Mouse (Mus musculus): ENCODE data around the gene Tmem200b.

Gene Tmem200b

DNA sequence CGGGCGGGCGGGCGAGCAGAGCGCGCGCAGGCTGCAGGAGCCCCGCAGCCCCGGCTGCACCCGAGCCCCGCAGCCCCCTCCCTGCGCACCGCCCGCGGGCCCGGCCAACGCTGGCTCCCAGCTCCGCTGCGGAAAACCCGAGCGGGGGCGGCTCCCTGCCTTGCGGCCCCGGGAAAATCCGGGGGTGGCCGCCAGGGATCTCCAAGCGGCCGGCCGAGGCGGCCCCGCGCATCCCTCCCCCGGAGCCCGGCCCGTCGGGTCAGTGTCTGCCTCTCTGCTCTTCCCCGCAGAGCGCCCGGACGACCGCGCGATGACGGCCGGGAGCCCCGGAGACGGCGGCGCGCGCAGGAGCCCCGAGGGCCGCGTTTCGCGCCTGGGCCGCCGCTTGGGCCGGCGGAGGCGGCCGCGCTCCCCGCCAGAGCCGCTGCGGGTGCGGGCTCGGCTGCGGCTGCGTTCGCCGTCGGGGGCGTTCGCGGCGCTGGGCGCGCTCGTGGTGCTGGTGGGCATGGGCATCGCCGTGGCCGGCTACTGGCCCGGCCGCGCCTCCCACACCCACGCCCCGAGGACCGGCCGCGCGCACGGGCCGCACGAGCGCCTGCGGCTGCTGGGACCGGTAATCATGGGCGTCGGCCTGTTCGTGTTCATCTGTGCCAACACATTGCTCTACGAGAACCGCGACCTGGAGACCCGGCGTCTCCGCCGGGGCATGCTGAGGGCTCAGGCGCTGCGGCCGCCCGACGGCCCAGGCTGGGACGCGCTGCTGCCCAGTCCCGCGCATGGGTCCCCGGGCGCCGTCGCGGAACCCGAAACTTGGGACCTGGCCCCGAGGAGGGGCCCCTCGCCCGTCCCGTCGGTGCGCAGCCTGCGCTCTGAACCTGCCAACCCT, at the start of gene Tmem200b:
Tmem200b (plus strand) TSS at position 311 of the 886 bp plus-strand sequence.
- DNase-seq, result peak; percentile 42

DNA sequence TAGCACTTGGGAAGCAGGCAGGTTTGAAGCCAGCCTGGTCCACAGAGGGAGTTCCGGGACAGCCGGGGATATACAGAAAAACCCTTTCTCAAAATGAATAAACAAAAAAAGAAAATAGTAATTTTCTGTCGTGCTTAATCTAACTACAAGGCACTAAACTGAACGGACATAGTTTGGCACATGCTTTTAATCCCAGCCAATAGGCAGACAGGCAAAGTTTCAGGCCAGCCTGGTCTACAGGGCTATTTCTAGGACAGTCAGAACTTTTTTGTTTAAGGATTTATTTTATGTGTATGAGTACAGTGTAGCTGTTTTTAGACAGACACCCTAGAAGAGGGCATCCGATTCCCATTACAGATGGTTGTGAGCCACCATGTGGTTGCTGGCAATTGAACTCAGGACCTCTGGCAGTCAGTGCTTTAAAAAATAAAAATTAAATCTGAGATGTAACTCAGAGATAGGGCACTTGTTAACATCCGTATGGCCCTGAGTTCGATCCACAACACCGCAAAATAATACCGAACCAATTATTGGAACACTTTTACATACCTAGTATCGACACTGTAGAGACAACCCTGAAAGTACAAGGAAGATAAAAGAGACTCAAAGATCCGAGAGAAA, 48.8 kb upstream of the Tmem200b start:
- DNase-seq, result no peak

- DNase-seq, result peak; percentile 93
Measured at GRCm38 (mm10) chr4:131873293-131874168, 48.0 kb upstream of the Tmem200b start, which contains the start of gene Srsf4. Gene Srsf4 (plus strand): TSS chr4:131873617.

GRCm38 (mm10) chr4:131874169-131874536, 47.4 kb upstream of the Tmem200b start:
- DNase-seq, result no peak

DNA sequence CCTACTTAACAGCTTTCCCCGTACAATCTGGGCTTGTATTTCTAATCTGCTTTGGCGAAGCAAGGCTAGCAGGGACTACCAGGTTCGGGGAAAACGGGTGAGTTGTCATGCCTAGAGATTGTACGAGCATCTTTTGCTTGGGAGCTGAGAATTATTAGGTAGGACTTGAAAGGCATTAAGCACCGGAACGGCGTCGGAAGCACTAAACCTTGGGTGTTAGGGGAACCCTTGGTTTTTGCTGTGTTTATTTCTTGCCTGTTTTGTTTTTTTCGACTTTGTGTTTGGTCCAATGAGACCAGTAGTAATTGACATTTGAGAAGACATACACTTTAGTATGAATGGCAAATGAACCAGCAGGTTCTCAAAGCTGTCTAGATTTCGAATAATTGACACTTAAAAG, 47.0 kb upstream of the Tmem200b start:
- no peak for DNase-seq

DNA sequence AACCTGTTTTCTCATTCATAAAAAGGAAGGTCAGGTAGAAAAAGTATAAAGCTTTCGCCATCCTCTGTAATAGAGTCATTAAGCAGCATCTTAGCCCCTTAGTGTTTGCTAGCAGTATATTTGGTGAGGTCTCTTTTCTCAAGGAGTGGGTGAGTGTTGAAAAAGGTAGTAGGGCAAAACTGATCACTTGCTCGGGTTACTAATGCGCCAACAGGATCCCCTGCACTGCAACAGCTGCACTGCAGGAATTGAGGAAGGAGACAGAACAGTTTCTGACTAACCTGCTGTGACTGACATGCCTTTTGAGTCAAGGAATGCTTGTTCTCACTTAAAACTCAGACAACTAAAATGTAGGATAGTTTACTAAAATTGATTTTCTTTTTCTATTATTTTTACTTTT, 46.3 kb upstream of the Tmem200b start:
- no peak for DNase-seq

DNA sequence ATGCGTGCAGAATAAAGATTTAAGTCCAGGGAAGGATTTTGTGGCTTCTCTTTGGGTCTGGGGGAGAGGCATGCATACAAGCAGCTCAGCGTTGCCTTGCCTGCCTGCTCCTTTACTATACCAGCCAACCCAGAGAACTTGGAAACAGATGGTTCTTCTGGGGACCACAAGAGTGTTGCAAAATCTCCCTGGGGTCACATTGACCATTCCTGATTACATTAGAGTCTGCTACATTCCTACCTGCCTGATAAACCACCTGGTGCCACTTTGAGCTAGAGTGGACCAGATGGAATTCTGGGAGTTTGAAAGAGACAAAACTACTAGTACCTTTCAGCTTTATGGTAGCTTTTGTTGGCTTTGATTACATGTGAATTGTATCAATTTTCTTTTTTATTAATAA, 44.7 kb upstream of the Tmem200b start:
- DNase-seq, result no peak

DNA sequence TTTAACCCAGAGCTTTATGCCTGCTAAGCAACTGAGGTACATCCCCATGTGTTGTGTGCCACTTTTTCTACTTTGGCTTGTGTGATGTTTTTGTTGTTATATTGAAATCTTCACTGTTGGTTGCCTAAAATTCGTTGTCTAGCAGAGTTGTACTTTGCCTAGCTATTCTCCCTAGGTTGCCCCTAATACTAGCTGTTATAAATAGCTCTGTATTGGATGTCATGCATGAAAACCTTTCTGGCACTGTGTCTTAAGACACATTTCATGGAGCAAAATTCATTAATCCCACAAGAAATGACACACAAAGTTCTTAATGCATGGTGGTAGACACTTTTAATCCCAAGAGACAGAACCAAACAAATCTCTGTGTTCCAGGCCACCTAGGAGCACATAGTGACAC, 41.9 kb upstream of the Tmem200b start:
- DNase-seq, result no peak

DNA sequence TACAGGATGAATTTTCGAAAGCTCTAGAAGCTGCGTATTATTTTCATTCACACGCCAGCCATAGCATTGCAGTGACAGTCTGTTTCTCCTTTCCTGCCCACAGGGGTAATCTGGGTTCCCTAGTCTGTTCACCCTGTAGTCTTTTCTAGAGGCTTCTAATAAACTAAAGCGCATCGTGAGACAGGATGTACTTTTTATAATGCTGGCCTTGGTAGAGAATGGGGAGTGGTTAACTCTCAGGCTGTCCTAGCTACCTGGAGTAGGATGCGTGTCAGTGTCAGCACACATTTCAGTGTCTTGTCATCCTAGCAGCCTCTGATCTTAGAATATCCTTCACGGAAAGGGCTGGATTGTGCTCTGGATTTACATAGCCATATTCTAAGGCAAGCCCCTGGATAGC, 40.3 kb upstream of the Tmem200b start:
- no peak for DNase-seq

DNA sequence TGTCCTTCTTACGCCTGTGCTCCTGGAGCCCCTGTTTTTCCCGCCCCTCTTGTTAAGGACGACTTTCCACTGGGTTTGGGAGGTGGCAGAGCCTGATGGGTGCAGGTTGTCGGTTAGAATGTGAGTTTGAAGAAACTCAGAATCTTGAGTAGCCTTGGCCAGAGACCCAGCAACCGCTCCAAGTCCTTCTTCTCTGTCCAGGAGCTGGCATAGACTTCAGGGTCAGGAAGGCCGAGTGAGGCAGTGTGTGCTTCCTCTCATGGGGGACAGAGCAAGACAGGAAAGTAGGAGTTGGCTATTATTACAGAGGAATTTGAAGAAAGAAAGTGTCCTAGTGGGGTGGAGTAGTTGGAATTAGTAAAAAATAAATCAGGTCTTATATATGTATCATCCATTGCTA, 38.0 kb upstream of the Tmem200b start:
- DNase-seq, result no peak

DNA sequence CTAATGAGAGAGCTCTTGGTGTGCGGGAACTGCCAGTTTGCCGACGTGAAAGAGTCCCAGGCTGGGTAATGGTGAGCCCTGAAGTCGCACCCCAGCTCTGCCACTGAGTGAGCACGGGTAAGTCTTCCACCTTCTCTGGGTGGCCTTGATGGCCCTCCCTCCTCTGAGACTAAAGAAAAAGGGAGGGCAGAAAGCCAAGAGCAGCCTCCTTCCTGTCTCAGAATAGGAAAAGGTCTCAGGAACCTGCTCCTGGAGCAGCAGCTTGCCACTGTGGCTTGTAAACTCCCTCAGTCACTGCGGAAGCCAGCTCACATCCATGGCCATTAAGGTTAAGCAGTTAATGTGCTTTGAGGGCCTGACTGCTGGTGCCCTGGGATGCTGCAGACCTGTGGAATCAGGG, 36.2 kb upstream of the Tmem200b start:
- no peak for DNase-seq

DNA sequence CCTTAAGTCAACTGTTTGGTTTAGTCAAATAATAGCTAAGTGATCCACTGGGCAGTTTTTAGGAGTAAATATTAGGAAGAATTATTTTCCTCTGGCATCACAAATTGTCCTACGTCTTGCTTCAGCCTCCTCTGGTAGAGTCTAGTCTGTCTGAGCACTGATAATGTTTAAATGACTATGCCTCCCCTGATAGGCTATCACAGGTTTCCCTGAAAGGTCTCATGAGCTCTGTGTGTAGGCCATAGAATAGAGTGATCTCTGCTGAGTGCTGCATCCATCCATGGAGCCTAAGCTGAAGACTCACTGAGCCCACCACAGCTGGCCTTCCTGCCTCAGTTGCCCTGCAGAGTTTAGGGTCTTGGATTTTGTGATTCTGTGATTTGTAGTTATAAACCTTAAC, 33.0 kb upstream of the Tmem200b start:
- no peak for DNase-seq

DNA sequence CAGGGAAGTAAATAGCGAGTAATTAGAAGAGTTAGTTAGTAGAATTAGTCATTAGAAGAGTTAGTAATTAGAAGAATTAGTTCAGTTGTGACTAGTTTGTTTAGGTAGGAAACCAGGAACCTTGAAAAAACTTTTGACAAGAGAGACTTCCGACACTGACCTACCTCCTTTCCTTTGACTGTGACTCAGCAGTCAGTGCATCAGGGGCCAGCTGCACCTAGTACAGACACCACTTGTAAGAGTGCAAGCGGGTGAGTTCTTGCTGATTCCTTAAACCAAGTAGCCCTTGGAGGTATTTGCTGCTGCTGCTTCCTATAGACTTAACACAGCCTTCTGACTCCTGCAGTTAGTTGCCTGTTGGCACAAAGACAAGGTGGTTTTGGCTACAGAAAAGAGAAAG, 30.9 kb upstream of the Tmem200b start:
- no peak for DNase-seq

DNA sequence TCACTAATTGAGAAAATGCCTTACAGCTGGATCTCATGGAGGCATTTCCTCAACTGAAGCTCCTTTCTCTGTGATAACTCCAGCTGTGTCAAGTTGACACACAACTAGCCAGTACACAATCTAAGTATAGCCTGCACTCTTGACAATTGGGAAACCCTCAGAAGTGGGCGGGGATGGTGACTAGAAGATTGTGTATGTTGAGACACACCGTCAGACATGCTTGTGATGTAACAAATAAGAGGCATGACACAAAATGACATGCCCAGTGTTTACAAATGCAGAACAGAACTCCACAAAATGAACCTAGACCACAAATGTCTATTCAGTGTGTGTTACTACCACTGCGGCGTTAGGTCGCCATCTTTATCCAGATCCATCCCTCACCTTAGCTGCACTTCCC, 24.5 kb upstream of the Tmem200b start:
- DNase-seq, result no peak

DNA sequence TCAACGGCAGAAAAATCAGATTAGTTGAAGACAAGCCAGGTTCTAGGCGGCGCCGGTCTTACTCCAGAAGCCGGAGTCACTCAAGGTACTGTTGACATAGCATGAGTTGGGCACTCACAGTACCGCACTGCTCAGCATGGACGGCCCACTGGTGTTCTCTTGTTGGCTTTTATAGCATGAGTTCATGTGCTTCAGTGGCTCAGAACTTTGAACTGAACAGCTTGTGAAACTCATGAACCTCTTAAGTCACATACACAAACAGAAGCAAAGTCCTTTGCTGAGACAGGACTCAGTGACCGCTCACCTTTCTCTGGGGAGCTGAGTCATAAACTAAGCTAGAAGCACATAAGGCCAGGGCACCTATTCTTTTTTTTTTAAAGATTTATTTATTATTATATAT, 23.8 kb upstream of the Tmem200b start:
- peak; percentile 71 for DNase-seq

DNA sequence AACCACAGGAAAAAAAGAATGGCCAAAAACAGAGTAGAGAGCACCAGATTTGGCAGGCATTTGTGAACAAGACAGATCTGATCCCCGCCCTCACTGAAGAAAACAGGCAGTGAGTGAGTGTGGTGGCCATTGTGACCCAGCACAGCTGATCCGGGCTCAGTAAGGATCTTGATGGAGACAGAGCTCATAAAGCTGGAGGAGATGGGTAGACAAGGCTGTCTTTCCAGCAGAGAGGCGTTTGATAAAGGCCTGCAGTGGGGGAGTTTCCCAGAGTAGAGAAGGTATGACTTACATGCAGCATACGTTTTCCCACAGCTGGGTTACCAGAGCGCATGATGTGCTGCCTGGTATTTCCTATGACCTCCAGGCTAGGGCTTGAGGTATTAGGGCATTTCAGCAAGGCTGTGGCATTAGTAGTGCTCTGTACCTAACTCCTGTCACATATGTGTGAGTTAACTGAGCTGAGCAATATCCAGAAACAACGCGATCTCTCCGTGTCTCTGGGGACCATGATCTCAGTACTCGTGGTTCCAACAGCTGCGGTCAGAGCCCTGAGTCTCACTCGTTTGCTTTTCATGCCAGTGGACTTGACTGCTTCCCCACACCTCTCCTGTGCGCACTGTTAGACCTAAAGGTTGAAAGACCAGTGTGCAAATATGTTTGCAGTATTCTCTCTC, 22.9 kb upstream of the Tmem200b start:
- DNase-seq, result no peak

- DNase-seq, result no peak
Measured at GRCm38 (mm10) chr4:131899180-131899554, 22.4 kb upstream of the Tmem200b start.

- DNase-seq, result no peak
Measured at GRCm38 (mm10) chr4:131901090-131901489, 20.5 kb upstream of the Tmem200b start.

DNA sequence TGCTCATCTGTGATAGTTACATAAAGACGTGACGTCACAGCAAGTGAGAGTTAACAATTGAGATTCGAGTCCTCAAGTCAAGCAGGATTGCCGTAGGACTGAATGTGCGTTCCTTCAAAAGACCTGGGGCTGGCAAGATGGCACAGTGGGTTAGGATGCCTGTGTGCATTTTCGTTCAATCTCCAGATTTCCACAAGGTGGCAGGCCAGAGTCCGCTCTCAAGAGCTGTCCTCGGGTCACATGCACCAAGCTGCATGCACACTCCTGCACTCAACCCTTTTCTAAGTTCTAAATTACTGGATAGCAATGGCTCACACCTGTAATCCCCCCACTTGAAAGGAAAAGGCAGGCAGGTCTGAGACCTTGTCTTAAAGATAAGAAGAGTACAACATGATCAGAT, 17.1 kb upstream of the Tmem200b start:
- DNase-seq, result peak; percentile 69

DNA sequence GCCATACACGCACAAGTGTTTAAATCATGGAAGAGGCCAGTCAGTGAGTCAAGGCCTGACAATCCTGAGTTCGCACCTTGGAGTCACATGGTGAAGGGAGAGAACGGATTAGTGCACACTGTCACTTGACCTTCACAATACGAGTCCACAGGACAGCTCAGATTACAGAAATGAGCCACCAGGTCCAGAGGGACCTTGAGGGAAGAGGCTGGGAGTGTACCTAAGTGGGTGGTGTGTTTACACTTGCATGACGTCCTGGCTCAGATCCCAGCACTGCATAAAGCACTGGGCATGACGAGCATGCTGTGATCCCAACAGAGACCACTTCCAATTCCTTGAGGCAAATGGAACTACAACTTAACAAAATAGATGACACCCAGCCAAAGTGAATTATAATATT, 15.1 kb upstream of the Tmem200b start:
- no peak for DNase-seq

DNA sequence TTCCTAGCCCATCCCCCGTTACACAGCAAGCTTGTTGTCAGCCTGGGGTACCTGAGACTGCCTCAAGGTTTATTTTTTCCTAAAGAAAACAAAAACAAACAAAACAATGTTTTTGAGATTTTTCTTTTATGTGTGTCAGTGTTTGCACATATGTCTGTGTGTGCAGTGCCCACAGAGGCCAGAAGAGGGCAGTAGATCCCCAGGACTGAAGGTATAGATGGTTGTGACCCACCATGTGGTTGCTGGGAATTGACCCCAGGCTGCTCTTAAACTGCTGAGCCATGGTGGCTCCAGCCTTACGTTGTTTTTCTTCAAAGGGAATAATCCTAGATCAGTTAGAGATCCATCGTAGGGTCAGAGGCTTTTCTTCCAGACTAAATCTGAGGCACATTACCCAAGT, 13.7 kb upstream of the Tmem200b start:
- no peak for DNase-seq

DNA sequence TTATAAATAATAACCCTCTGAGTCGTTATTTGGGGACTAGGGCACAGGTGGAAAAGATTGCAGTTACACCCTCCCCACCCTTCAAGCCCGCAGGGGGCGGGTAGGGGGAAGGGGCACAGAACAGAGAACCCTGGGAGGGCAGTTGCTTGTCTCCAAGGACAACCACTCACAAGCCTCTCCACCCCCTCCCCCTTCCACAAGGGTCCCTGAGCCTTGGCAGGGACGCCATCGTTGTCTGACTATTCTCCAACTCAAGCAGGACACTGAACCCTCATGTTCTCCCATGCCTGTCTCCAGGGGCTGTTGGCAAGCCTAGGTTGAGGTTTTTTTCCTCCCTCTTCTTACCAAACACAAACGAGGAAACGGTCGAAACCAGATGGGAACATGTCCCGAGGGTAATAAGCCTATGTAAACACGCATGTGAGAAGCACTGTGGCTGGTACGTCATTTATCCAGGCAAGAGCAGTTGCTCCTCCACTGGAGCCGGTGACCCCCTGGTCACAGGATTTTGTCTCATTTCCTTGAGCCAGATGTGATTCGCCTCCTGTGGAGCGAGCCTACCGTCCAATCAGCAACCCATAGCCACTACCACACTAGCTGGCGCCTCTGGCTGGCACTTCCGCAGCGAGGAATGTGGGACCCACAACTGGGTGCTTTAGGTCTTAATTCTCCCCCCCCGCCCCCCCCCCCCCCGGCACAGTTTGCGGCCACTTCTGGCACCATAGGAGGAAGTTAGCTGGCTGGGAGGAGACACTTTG, 11.2 kb upstream of the Tmem200b start:
- DNase-seq, result peak; percentile 41
